Mouse (Mus musculus): ENCODE data around the gene Mosmo. TPM values are rescaled to one million over a fixed set of nuclear protein-coding genes. Genes with fewer than 3 reads are reported as not detected.

Mosmo gene
- polyA plus RNA-seq, 1 experiment, result 23.3 TPM

DNA sequence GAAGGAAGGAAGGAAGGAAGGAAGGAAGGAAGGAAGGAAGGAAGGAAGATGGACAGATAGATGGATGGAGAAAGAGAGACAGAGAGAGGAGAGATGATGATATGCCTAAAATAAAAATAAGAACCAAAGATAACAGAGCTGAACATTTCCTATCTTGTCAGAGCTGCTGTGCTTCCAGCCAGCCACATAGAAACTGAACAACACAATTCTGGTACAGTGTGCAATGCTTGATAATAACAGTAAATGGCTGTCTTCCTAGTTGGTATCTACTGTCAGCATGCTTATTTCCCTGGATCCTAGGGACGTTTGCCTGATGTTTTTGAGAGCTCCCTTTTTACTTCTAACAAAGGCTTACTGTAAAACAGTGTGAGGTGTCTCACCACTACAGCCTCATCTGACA lies 94.0 kb downstream of the Mosmo start:
- Histone ChIP-seq H3K4me2 (ENCODE audit: low read depth) (no peak overlapping the region), H3K36me3 (ENCODE audit: control insufficient read depth, insufficient read depth) (no peaks in the 10 kb centered on the region), H3ac (ENCODE audit: control insufficient read depth, insufficient read length) (no peak overlapping the region), H3K4me3 (no peak overlapping the region), H3K27me3 (ENCODE audit: control insufficient read depth, insufficient read depth, insufficient read length) (peaks cover 23% of the 10 kb centered on the region), H3K79me2 (ENCODE audit: control insufficient read depth, insufficient read depth) (no peaks in the 10 kb centered on the region)
- no peak for TF ChIP-seq TCF12 (IDR thresholded peaks at IDR 0.05; ENCODE audit: insufficient read depth, poor library complexity, severe bottlenecking)
- TF ChIP-seq MYOD1 (IDR thresholded peaks at IDR 0.05; ENCODE audit: control insufficient read depth in 1 of 3, insufficient read length in 2 of 3, low read depth in 2 of 3), result no peak
- TF ChIP-seq MAX (IDR thresholded peaks at IDR 0.05; ENCODE audit: low read depth), result no peak
- TF ChIP-seq POLR2A (IDR thresholded peaks at IDR 0.05; ENCODE audit: insufficient read length, low read depth), result no peak
- no peak for TF ChIP-seq SRF (IDR thresholded peaks at IDR 0.05; ENCODE audit: control insufficient read depth, insufficient read length, low read depth)
- no peak for TF ChIP-seq REST (IDR thresholded peaks at IDR 0.05; ENCODE audit: insufficient read depth, insufficient read length)
- TF ChIP-seq POLR2AphosphoS2 (IDR thresholded peaks at IDR 0.05; ENCODE audit: insufficient read length, low read depth), result no peak
- no peak for TF ChIP-seq CEBPB (IDR thresholded peaks at IDR 0.05; ENCODE audit: insufficient read depth, poor library complexity, severe bottlenecking)
- TF ChIP-seq E2F4 (IDR thresholded peaks at IDR 0.05; ENCODE audit: insufficient read depth), result no peak
- TF ChIP-seq MYOG (IDR thresholded peaks at IDR 0.05; ENCODE audit: control insufficient read depth in 1 of 3, insufficient read depth in 1 of 3, insufficient read length in 2 of 3, low read depth in 2 of 3), result no peak
- TF ChIP-seq USF1 (IDR thresholded peaks at IDR 0.05; ENCODE audit: low read depth), result no peak
- no peak for TF ChIP-seq TCF3 (IDR thresholded peaks at IDR 0.05; ENCODE audit: insufficient read length, low read depth)

DNA sequence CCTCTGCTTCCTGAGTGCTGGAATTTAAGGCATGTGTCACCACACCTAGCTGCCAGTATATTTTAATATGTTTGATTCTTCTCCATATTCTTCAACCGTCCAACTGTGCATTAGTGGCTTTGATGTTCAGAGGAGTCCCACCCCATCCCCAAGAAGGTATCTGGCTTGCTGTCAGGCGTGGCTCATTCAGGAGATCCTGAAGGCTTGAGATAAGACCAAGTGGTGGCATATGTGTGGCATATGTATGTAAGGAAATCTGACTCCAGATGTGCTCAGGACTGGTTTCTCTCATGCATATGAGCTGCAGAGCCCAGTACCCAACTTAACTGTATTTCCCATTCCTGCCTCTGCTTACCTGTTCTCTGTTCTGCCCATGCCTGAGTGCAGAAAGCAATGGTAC lies 100.6 kb downstream of the Mosmo start:
- TF ChIP-seq USF1 (IDR thresholded peaks at IDR 0.05; ENCODE audit: low read depth) (no peak), POLR2AphosphoS2 (IDR thresholded peaks at IDR 0.05; ENCODE audit: insufficient read length, low read depth) (no peak), MYOG (IDR thresholded peaks at IDR 0.05; ENCODE audit: control insufficient read depth in 1 of 3, insufficient read depth in 1 of 3, insufficient read length in 2 of 3, low read depth in 2 of 3) (no peak), E2F4 (IDR thresholded peaks at IDR 0.05; ENCODE audit: insufficient read depth) (no peak), TCF12 (IDR thresholded peaks at IDR 0.05; ENCODE audit: insufficient read depth, poor library complexity, severe bottlenecking) (no peak), MAX (IDR thresholded peaks at IDR 0.05; ENCODE audit: low read depth) (no peak), REST (IDR thresholded peaks at IDR 0.05; ENCODE audit: insufficient read depth, insufficient read length) (no peak), CEBPB (IDR thresholded peaks at IDR 0.05; ENCODE audit: insufficient read depth, poor library complexity, severe bottlenecking) (no peak), SRF (IDR thresholded peaks at IDR 0.05; ENCODE audit: control insufficient read depth, insufficient read length, low read depth) (no peak), POLR2A (IDR thresholded peaks at IDR 0.05; ENCODE audit: insufficient read length, low read depth) (no peak), MYOD1 (IDR thresholded peaks at IDR 0.05; ENCODE audit: control insufficient read depth in 1 of 3, insufficient read length in 2 of 3, low read depth in 2 of 3) (no peak), TCF3 (IDR thresholded peaks at IDR 0.05; ENCODE audit: insufficient read length, low read depth) (no peak)
- H3K27me3 ChIP-seq (ENCODE audit: control insufficient read depth, insufficient read depth, insufficient read length), result peaks cover 21% of the 10 kb centered on the region

More for the DNA sequence above, 100.6 kb downstream of the Mosmo start:
- H3K36me3 ChIP-seq (ENCODE audit: control insufficient read depth, insufficient read depth), result no peaks in the 10 kb centered on the region
- H3ac ChIP-seq (ENCODE audit: control insufficient read depth, insufficient read length), result no peak overlapping the region
- H3K79me2 ChIP-seq (ENCODE audit: control insufficient read depth, insufficient read depth), result no peaks in the 10 kb centered on the region
- no peak overlapping the region for H3K4me3 ChIP-seq
- no peak overlapping the region for H3K4me2 ChIP-seq (ENCODE audit: low read depth)

Other genes starting within 250 kb of the Mosmo start
- gene Uqcrc2, start 42.4 kb upstream of the Mosmo start, polyA plus RNA-seq (2012; fragmentation: generic; extraction: Trizol), result 142 TPM
- 0.16 TPM for gene Pdzd9, start 7.3 kb upstream of the Mosmo start, polyA plus RNA-seq (2012; fragmentation: generic; extraction: Trizol)
- 0.05 TPM for gene Vwa3a, start 61.7 kb downstream of the Mosmo start, polyA plus RNA-seq (2012; fragmentation: generic; extraction: Trizol)
- gene Gm5737, start 134.7 kb downstream of the Mosmo start, polyA plus RNA-seq (2012; fragmentation: generic; extraction: Trizol), result not detected
- 32.3 TPM for gene Eef2k, start 165.2 kb downstream of the Mosmo start, polyA plus RNA-seq (2012; fragmentation: generic; extraction: Trizol)
- 12.0 TPM for gene Polr3e, start 240.1 kb downstream of the Mosmo start, polyA plus RNA-seq (2012; fragmentation: generic; extraction: Trizol)